ENCODE assay signal across 9 mouse cellular contexts in the genomic region with DNA sequence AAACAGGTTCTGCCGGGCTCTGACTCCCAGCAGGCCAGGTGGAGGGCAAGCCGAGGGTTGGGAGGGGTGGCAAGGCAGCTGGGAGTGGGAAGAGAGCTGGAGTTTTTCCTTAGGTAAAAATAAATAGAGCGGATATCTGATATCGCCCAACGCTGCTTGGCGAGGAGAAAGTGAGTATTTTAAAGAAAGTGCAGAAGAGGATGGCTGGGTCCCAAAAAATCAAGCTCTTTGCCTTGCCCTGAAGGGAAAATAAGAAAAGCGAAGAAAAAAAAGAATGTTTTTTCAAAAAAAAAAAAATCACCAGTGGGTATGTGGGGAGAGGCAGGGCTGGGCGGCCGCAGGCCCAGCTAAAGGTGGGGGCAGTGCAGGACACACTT. TPM values are rescaled to one million over a fixed set of nuclear protein-coding genes. Genes with fewer than 3 reads are reported as not detected.
DNase-seq lines count a peak whose midpoint lies in the region; ATAC-seq and TF ChIP-seq lines count a peak whose summit lies in the region.
"Had no signal": no experiment of that assay in that cellular context is flagged by ENCODE, and none has a peak within 500 bp of the region (broad histone marks: within the 10 kb centered on the region; RNA-seq: fewer than 3 reads in every experiment).

No protein-coding gene starts in this region.

- intact Hi-C loops in heart, postnatal 14 days (cut with DNase I): loop anchor here (2.0 to 5.0 kb wide), 3 partner anchors 126 to 331 kb away; a partner anchor contains a TSS

- WGBS in heart, postnatal 0 days: 24% methylated on average over 9 of the region's 9 CpGs
- WGBS in hindbrain, embryonic 12.5 days: 7% methylated on average over 9 of the region's 9 CpGs
- 8% methylated on average over 9 of the region's 9 CpGs for WGBS in midbrain, embryonic 13.5 days

- H3K36me3 ChIP-seq in heart, postnatal 0 days (replicated peaks; ENCODE audit: control insufficient read depth, insufficient read depth, low read length): no peaks in the 10 kb centered on the region
- no peaks in the 10 kb centered on the region for H3K36me3 ChIP-seq in hindbrain, embryonic 12.5 days
- no peaks in the 10 kb centered on the region for H3K36me3 ChIP-seq in midbrain, embryonic 13.5 days

- H3K27me3 ChIP-seq in heart, postnatal 0 days (ENCODE audit: control insufficient read depth, insufficient read depth, low read length): no peaks in the 10 kb centered on the region
- H3K27me3 ChIP-seq in hindbrain, embryonic 12.5 days: peaks cover 26% of the 10 kb centered on the region; the same call in 1 of the 2 replicates
- H3K27me3 ChIP-seq in midbrain, embryonic 13.5 days: peaks cover 36% of the 10 kb centered on the region

- no peak for DNase-seq in heart, postnatal 0 days (ENCODE audit: low spot score)
- DNase-seq in heart, postnatal 14 days: no peak
- DNase-seq in cerebellum, adult 11 months: no peak
- no peak for DNase-seq in B cell, adult 2 months

- peak overlapping the region; percentile 57 for H3K9ac ChIP-seq in heart, postnatal 0 days (replicated peaks; ENCODE audit: low read depth, low read length)
- peak overlapping the region; percentile 66 for H3K9ac ChIP-seq in hindbrain, embryonic 12.5 days
- H3K9ac ChIP-seq in midbrain, embryonic 13.5 days (replicated peaks): peak overlapping the region; percentile 68; the same call in 1 of the 2 replicates

- peak overlapping the region; percentile 67 for H3K4me2 ChIP-seq in heart, postnatal 0 days (ENCODE audit: low read depth, low read length)
- peak overlapping the region; percentile 71 for H3K4me2 ChIP-seq in hindbrain, embryonic 12.5 days (replicated peaks)
- H3K4me2 ChIP-seq in midbrain, embryonic 13.5 days (replicated peaks): peak overlapping the region; percentile 90

- no peak for TF ChIP-seq EP300 in heart, postnatal 0 days (IDR thresholded peaks at IDR 0.05; ENCODE audit: low read depth)

- H3K9me3 ChIP-seq in heart, postnatal 0 days (replicated peaks; ENCODE audit: control insufficient read depth, low read length): no peaks in the 10 kb centered on the region
- H3K9me3 ChIP-seq in hindbrain, embryonic 12.5 days (replicated peaks): no peaks in the 10 kb centered on the region
- no peaks in the 10 kb centered on the region for H3K9me3 ChIP-seq in midbrain, embryonic 13.5 days

- ATAC-seq in heart, postnatal 0 days (ENCODE audit: insufficient read depth, low read depth): no peak
- ATAC-seq in hindbrain, embryonic 12.5 days (ENCODE audit: low FRiP score): no peak
- no peak for ATAC-seq in midbrain, embryonic 13.5 days
- ATAC-seq in frontal cortex, adult (ENCODE audit: low TSS enrichment): no peak

- H3K4me1 ChIP-seq in heart, postnatal 0 days (ENCODE audit: control insufficient read depth, insufficient read depth): peaks cover 13% of the 10 kb centered on the region; the same call in 1 of the 2 replicates
- peaks cover 2% of the 10 kb centered on the region; the same call in 1 of the 2 replicates for H3K4me1 ChIP-seq in brown adipose tissue, adult 24 weeks (ENCODE audit: control insufficient read depth, insufficient read depth, insufficient read length, low read length)
- peaks cover 33% of the 10 kb centered on the region for H3K4me1 ChIP-seq in hindbrain, embryonic 12.5 days
- peaks cover 33% of the 10 kb centered on the region for H3K4me1 ChIP-seq in midbrain, embryonic 13.5 days (replicated peaks)

- TF ChIP-seq CTCF in heart, postnatal 0 days (IDR thresholded peaks at IDR 0.05; ENCODE audit: low read depth): no peak

- H3K27ac ChIP-seq in heart, postnatal 0 days (ENCODE audit: low read depth): peak overlapping the region; percentile 85
- peak overlapping the region; percentile 18; the same call in 1 of the 2 replicates for H3K27ac ChIP-seq in brown adipose tissue, adult 24 weeks (replicated peaks; ENCODE audit: low read depth, low read length)
- peak overlapping the region; percentile 60; the same call in 1 of the 2 replicates for H3K27ac ChIP-seq in hindbrain, embryonic 12.5 days
- H3K27ac ChIP-seq in midbrain, embryonic 13.5 days: no peak overlapping the region

- peak overlapping the region; percentile 50 for H3K4me3 ChIP-seq in heart, postnatal 0 days (ENCODE audit: low read depth, low read length)
- H3K4me3 ChIP-seq in brown adipose tissue, adult 24 weeks (ENCODE audit: insufficient read depth, low read depth, low read length): peak overlapping the region; percentile 86
- H3K4me3 ChIP-seq in hindbrain, embryonic 12.5 days: peak overlapping the region; percentile 47
- peak overlapping the region; percentile 51 for H3K4me3 ChIP-seq in midbrain, embryonic 13.5 days (replicated peaks)

RNA-seq across cellular contexts. Expression of a gene that starts 0.7 kb away (rescaled TPM):
- 14.2 and 21.9 TPM in 2 replicates for total RNA-seq in heart, postnatal 0 days (2014; rRNA removed; ENCODE audit: low replicate concordance)
- 12.1 and 12.7 TPM in 2 replicates for polyA plus RNA-seq in heart, postnatal 0 days (2015; fragmentation: Nextera tagmentation; extraction: Ambion mirVana)
- 10 to 100 TPM; 15.0 to 16.2 TPM for total RNA-seq in heart, postnatal 14 days (2021)
- 3.7 and 3.9 TPM in 2 replicates for polyA plus RNA-seq in brown adipose tissue, adult 24 weeks (2012; ENCODE audit: insufficient read depth, insufficient read length, missing spikeins)
- polyA plus RNA-seq in hindbrain, embryonic 12.5 days (2016; fragmentation: Nextera tagmentation; extraction: Ambion mirVana): 19.9 and 24.6 TPM in 2 replicates
- polyA plus RNA-seq in midbrain, embryonic 13.5 days (2015; fragmentation: Nextera tagmentation; extraction: Ambion mirVana): 2.7 and 3.4 TPM in 2 replicates

RNA-seq across cellular contexts. Expression of a gene that starts 4.2 kb away (rescaled TPM):
- 10.8 and 65.6 TPM in 2 replicates for total RNA-seq in heart, postnatal 0 days (2014; rRNA removed; ENCODE audit: low replicate concordance)
- 101 and 102 TPM in 2 replicates for polyA plus RNA-seq in heart, postnatal 0 days (2015; fragmentation: Nextera tagmentation; extraction: Ambion mirVana)
- total RNA-seq in heart, postnatal 14 days (2021): 10 to 100 TPM; 24.4 to 26.6 TPM
- 25.4 and 30.8 TPM in 2 replicates for polyA plus RNA-seq in brown adipose tissue, adult 24 weeks (2012; ENCODE audit: insufficient read depth, insufficient read length, missing spikeins)
- polyA plus RNA-seq in hindbrain, embryonic 12.5 days (2016; fragmentation: Nextera tagmentation; extraction: Ambion mirVana): 83.4 and 90.1 TPM in 2 replicates
- polyA plus RNA-seq in midbrain, embryonic 13.5 days (2015; fragmentation: Nextera tagmentation; extraction: Ambion mirVana): 74.9 and 80.2 TPM in 2 replicates
- total RNA-seq: neutrophil, adult 5-6 weeks had no signal
